Mouse (Mus musculus) heart, postnatal 4 days (tissue): ENCODE results near the gene Ctsd. TPM values are rescaled to one million over a fixed set of nuclear protein-coding genes. Genes with fewer than 3 reads are reported as not detected.

ENCODE experiments used
- DNase-seq: peaks from one replicate; pipeline ENCODE4 v3.0.0; 2021
- total RNA-seq, 2 experiments: library from RNA; stranded (reverse); gene quantifications; 2 replicates each; pipeline ENCODE4 v1.2.3; 2021

Ctsd gene
- total RNA-seq, 2 experiments from 2014 or later = 344 to 370 TPM

GRCm38 (mm10) chr7:142373641-142374412 is 14.0 kb downstream of the Ctsd start, which contains the start of gene Ifitm10:
Gene Ifitm10, minus strand, starts transcription at chr7:142373753.
- no peak for DNase-seq

GRCm38 (mm10) chr7:142373039-142373438 is 14.8 kb downstream of the Ctsd start:
- no peak for DNase-seq

- peak; percentile 34 for DNase-seq
Observed at GRCm38 (mm10) chr7:142371768-142372661, 15.8 kb downstream of the Ctsd start.

- DNase-seq = no peak
Observed at GRCm38 (mm10) chr7:142371398-142371767, 16.5 kb downstream of the Ctsd start.

- no peak for DNase-seq
Observed at GRCm38 (mm10) chr7:142370937-142371336, 16.9 kb downstream of the Ctsd start.

- DNase-seq = no peak
Observed at GRCm38 (mm10) chr7:142369820-142370219, 18.0 kb downstream of the Ctsd start.

DNA sequence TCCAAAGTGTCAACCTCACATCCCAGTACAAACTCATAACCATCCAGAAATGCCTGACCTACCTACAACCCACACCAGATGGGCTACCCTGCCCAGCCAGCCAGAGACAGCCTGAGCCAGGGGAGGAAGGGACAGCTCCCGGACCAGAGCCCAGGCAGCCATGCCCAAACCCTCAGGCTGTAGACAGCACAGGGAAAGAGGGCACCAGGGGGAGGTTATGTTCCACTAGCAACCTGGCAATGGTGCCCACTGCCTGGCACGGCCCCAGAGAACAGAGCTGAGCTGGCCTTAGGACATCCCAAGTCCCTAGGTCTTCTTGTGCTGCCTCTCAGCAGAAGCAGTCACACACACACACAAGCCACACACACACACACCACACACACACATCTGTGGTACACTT is 19.0 kb downstream of the Ctsd start:
- DNase-seq = no peak

GRCm38 (mm10) chr7:142363107-142363506 is 24.7 kb downstream of the Ctsd start:
- DNase-seq = no peak

- DNase-seq = no peak
Observed at GRCm38 (mm10) chr7:142360743-142361142, 27.1 kb downstream of the Ctsd start.

DNA sequence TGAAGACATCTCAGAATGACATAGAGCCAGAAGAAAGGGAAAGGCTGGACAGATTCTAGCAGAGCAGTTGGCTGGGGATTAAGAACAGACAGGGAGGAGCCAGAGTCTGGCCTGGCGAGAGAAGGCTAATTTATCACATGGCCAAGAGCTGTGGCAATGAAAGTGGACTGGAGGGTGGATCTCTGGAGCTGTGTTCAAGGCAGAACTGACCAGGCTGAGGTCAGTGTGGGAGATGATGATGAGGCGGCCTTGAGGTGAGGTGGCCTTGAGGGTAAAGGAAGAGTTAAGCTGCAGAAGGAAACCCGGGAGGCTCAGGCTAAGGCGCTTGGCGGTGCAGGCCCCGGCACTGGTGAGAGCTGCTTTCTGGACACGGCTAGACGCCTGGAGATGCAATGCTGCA is 28.7 kb downstream of the Ctsd start:
- no peak for DNase-seq

- DNase-seq = no peak
Observed at GRCm38 (mm10) chr7:142357566-142357965, 30.3 kb downstream of the Ctsd start.

DNA sequence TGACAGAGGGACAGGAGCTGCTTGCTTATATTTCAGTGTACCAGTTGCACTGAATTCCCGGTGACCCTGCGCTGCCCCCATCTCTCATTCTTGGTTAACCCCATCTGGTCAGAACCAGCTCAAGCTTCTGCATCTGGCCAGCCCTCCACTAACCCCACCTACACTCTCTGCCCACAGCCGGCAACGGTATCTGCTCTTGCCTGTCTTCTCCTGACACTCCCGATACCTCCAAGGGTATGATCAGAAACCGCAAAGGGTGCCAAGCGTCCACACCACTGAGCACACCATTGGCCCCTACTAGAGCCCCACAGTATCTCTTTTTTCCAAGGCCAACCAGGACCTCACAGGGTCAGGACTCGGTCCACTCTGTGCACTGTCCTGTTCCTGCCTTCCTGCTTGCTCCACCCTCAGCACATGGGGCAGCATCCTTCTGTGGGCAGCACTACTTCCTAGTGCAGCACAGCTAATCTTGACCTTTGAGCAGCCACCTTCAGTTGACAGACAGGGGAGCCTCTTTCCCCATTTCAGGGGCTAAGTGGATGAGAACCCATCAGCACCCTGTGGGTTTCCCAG is 33.1 kb downstream of the Ctsd start:
- DNase-seq = no peak

GRCm38 (mm10) chr7:142353854-142354253 is 34.0 kb downstream of the Ctsd start:
- DNase-seq = no peak

GRCm38 (mm10) chr7:142351569-142351968 is 36.3 kb downstream of the Ctsd start:
- no peak for DNase-seq

- no peak for DNase-seq
Observed at GRCm38 (mm10) chr7:142349308-142349961, 38.4 kb downstream of the Ctsd start.

DNA sequence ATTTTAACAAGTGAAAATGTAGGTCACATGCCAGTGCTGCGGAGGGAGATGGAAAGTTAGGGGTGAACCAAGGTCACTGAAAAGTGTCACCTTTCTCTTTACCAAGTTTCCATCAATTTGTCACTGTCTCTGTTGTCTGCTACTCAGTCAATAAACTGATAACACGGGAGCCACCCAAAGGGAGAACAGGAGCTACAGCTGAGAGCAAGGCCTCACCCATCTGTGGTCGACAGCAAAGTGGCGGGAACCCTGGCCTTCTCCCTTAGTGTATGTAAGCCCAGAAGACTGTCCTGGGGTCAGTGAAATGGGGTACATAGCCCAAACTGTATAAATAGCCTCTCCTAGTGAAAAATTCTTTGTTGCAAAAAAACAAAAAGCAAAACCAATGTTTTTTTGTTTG is 40.3 kb downstream of the Ctsd start:
- no peak for DNase-seq

DNA sequence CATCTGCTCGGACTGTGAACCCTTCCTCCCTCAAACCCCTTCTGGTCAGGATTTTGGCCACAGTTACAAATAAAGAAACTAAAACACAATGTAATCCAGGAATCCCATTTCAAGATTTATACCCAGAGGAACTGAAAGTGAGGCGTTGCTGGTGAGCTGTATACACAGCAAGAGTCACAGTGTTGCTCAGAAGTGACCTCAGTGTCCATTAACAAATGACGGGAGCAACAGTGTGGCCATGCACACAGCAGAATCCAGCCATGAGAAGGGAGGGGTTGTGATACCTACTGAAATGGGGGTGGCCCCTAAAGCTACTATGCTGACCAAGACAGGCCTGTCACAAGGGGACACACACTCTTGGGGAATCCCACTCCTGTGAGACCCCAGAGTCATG is 45.6 kb downstream of the Ctsd start:
- no peak for DNase-seq

DNA sequence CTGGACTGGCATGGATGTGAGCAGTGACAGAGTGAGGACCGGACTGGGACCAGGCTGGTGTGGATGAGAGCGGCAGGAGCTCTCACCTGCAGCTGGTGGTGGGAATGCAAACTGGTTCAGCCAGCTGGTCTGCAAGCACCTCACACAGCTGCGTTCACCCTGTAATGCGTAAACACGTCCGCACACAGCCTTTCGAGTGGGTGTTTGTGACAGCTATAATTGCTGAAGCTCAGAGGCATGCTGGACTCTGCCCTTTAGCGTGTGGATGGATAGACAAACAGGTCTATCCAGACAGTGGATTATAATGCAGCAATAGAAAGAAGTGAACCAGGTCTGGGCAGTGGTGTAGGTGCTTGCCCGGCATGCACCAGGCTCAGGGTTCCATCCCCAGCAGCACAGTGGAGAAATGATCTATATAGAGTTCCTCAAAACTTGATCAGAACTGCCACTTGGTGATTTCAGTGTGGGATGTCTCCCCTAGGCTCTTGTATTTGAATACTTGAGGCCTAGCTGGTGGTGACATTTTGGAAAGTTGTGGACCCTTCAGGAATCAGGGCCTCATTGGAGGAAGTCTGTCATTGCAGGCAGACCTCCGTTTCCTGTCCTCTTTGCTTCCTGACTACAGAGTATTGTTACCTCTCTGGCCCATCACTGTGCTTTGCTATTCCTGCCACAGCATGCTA is 46.1 kb downstream of the Ctsd start:
- DNase-seq = no peak

DNA sequence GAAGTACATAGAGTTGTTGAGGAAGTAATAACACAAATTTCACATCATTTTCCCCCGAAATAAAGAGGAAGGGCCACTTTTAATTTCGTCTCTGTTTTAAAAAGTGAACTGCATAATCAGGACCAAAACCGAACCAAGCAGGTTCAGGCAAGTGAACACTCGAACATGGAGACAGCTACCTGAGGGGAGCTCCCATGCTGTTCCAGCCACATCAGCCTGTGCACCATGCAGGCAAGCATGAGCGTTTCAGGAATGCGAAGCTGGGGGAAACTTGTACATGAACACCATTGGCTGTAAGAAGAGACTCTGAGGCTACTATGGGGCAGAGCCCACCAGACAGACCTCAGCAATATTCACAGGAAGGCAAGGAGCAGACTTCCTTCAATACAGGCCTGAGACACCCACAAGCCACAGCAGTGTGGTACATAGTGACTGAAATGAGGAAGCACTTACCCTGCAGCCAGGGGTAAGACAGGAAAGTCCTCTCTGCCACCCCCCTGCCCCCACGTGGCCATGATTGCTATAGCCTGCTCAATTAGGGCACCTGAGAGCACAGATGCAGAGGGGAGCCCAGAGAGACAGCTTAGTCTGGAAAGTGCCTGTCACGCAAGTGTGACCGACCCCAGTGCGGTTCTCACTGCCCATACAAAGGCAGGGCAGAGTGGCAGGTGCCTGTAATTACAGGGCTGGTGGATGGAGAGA is 47.4 kb downstream of the Ctsd start:
- DNase-seq = no peak

GRCm38 (mm10) chr7:142335151-142335550 is 52.7 kb downstream of the Ctsd start:
- DNase-seq = no peak

GRCm38 (mm10) chr7:142334246-142334645 is 53.6 kb downstream of the Ctsd start:
- DNase-seq = peak; percentile 94
